Mouse (Mus musculus): ENCODE measurements around the gene Plcxd3. TPM values are rescaled to one million over a fixed set of nuclear protein-coding genes. Genes with fewer than 3 reads are reported as not detected.

Gene Plcxd3
- polyA plus RNA-seq (2015; fragmentation: Nextera tagmentation; extraction: Ambion mirVana): 0.33 and 0.37 TPM in 2 replicates

- Histone ChIP-seq H3K4me2 (ENCODE audit: low read depth, low read length) (peak within 1 kb of the TSS; percentile 73), H3K9ac (ENCODE audit: low read length) (peak within 1 kb of the TSS; percentile 5; the same call in 1 of the 2 replicates), H3K27me3 (ENCODE audit: control insufficient read depth, insufficient read depth, low read length) (0 out of 2 replicates have a peak, but pooled peaks cover 2% of the 10 kb centered on the region), H3K4me1 (ENCODE audit: control insufficient read depth, insufficient read depth, low read length) (no peaks in the 10 kb centered on the region), H3K27ac (ENCODE audit: low read length) (no peak within 1 kb of the TSS), H3K9me3 (replicated peaks; ENCODE audit: control insufficient read depth, low read length) (no peaks in the 10 kb centered on the region), H3K4me3 (ENCODE audit: low read length) (peak within 1 kb of the TSS; percentile 50), H3K36me3 (ENCODE audit: control insufficient read depth, insufficient read depth) (no peaks in the 10 kb centered on the region)
- WGBS: under 1% methylated on average over 33 of the region's 33 CpGs
- ATAC-seq (replicated peaks; ENCODE audit: extremely low read depth, insufficient read depth, low FRiP score): peak; percentile 28; the same call in 1 of the 2 replicates
Measured at GRCm38 (mm10) chr15:4375423-4376220, at the start of gene Plcxd3. Gene Plcxd3 (plus strand): TSS chr15:4375491.

GRCm38 (mm10) chr15:4331867-4332266 is 43.4 kb upstream of the Plcxd3 start:
- no peaks in the 10 kb centered on the region for H3K27me3 ChIP-seq (ENCODE audit: control insufficient read depth, insufficient read depth, low read length)
- no peaks in the 10 kb centered on the region for H3K36me3 ChIP-seq (ENCODE audit: control insufficient read depth, insufficient read depth)
- H3K4me2 ChIP-seq (ENCODE audit: low read depth, low read length): no peak overlapping the region
- 67% methylated on average over 4 of the region's 4 CpGs for WGBS
- no peaks in the 10 kb centered on the region for H3K4me1 ChIP-seq (ENCODE audit: control insufficient read depth, insufficient read depth, low read length)
- no peak overlapping the region for H3K9ac ChIP-seq (ENCODE audit: low read length)
- no peak overlapping the region for H3K27ac ChIP-seq (ENCODE audit: low read length)
- no peak for ATAC-seq (replicated peaks; ENCODE audit: extremely low read depth, insufficient read depth, low FRiP score)
- no peaks in the 10 kb centered on the region for H3K9me3 ChIP-seq (replicated peaks; ENCODE audit: control insufficient read depth, low read length)
- H3K4me3 ChIP-seq (ENCODE audit: low read length): no peak overlapping the region

DNA sequence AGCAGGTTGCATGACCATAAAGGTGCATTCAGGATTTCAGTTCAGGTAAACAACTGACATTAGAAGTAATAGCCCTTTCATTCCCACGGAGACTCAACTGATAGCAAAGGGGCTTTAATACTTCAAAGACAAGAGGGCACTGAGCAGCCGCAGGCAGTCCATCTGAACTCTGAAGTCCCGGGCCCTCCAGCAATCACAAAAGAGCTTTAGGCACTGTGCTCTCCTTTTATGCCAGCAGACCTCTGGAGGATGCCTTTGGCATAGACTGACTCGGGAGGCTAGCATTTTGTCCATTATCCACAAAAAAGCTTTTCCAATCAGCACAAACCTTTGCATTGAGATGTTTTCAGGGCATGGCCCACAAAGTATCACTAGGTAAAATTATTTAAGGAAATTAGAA is 33.7 kb upstream of the Plcxd3 start:
- Histone ChIP-seq H3K4me2 (ENCODE audit: low read depth, low read length) (no peak overlapping the region), H3K27me3 (ENCODE audit: control insufficient read depth, insufficient read depth, low read length) (no peaks in the 10 kb centered on the region), H3K4me3 (ENCODE audit: low read length) (no peak overlapping the region), H3K9ac (ENCODE audit: low read length) (no peak overlapping the region), H3K4me1 (ENCODE audit: control insufficient read depth, insufficient read depth, low read length) (no peaks in the 10 kb centered on the region), H3K36me3 (ENCODE audit: control insufficient read depth, insufficient read depth) (no peaks in the 10 kb centered on the region), H3K27ac (ENCODE audit: low read length) (no peak overlapping the region), H3K9me3 (replicated peaks; ENCODE audit: control insufficient read depth, low read length) (no peaks in the 10 kb centered on the region)
- ATAC-seq (replicated peaks; ENCODE audit: extremely low read depth, insufficient read depth, low FRiP score): no peak
- WGBS: 27% methylated on average over 4 of the region's 4 CpGs

- H3K4me1 ChIP-seq (ENCODE audit: control insufficient read depth, insufficient read depth, low read length): no peaks in the 10 kb centered on the region
- WGBS: 18% methylated on average over 7 of the region's 7 CpGs
- H3K9me3 ChIP-seq (replicated peaks; ENCODE audit: control insufficient read depth, low read length): no peaks in the 10 kb centered on the region
- no peak for ATAC-seq (replicated peaks; ENCODE audit: extremely low read depth, insufficient read depth, low FRiP score)
- no peak overlapping the region for H3K4me2 ChIP-seq (ENCODE audit: low read depth, low read length)
- H3K27me3 ChIP-seq (ENCODE audit: control insufficient read depth, insufficient read depth, low read length): no peaks in the 10 kb centered on the region
- H3K27ac ChIP-seq (ENCODE audit: low read length): no peak overlapping the region
- H3K36me3 ChIP-seq (ENCODE audit: control insufficient read depth, insufficient read depth): no peaks in the 10 kb centered on the region
- H3K9ac ChIP-seq (ENCODE audit: low read length): no peak overlapping the region
- H3K4me3 ChIP-seq (ENCODE audit: low read length): no peak overlapping the region
Measured at GRCm38 (mm10) chr15:4348816-4349553, 26.3 kb upstream of the Plcxd3 start.

DNA sequence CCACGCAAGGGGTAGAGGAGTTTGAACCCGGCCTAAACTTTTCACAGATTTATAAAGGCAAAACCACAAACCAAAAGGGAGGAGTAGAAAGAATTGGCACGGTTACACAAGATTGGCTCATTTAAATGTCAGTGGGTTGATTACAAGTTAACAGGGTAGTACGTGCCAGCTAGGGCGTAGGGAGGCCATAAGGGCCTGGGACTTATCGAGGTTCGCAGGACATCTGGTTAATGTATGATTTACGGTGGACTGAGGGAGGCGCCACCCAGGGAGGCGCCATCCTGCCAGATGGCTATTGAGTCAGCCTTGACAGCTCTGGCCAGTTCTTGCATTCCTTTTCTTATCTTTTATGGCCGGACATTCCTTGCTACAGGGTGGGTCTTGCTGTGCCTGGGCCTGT is 18.9 kb upstream of the Plcxd3 start:
- Histone ChIP-seq H3K9ac (ENCODE audit: low read length) (no peak overlapping the region), H3K27me3 (ENCODE audit: control insufficient read depth, insufficient read depth, low read length) (no peaks in the 10 kb centered on the region), H3K4me1 (ENCODE audit: control insufficient read depth, insufficient read depth, low read length) (no peaks in the 10 kb centered on the region), H3K36me3 (ENCODE audit: control insufficient read depth, insufficient read depth) (no peaks in the 10 kb centered on the region), H3K4me2 (ENCODE audit: low read depth, low read length) (no peak overlapping the region), H3K27ac (ENCODE audit: low read length) (no peak overlapping the region), H3K4me3 (ENCODE audit: low read length) (no peak overlapping the region), H3K9me3 (replicated peaks; ENCODE audit: control insufficient read depth, low read length) (peaks cover 3% of the 10 kb centered on the region; the same call in 1 of the 2 replicates)
- ATAC-seq (replicated peaks; ENCODE audit: extremely low read depth, insufficient read depth, low FRiP score): 0 out of 2 replicates have a peak, but pooled peaks have one; percentile 6
- 63% methylated on average over 11 of the region's 11 CpGs for WGBS

- H3K9me3 ChIP-seq (replicated peaks; ENCODE audit: control insufficient read depth, low read length): peaks cover 3% of the 10 kb centered on the region; the same call in 1 of the 2 replicates
- H3K4me1 ChIP-seq (ENCODE audit: control insufficient read depth, insufficient read depth, low read length): no peaks in the 10 kb centered on the region
- WGBS: 77% methylated on average over 4 of the region's 4 CpGs
- no peaks in the 10 kb centered on the region for H3K27me3 ChIP-seq (ENCODE audit: control insufficient read depth, insufficient read depth, low read length)
- no peak overlapping the region for H3K27ac ChIP-seq (ENCODE audit: low read length)
- H3K4me3 ChIP-seq (ENCODE audit: low read length): no peak overlapping the region
- no peak for ATAC-seq (replicated peaks; ENCODE audit: extremely low read depth, insufficient read depth, low FRiP score)
- H3K4me2 ChIP-seq (ENCODE audit: low read depth, low read length): no peak overlapping the region
- no peak overlapping the region for H3K9ac ChIP-seq (ENCODE audit: low read length)
- H3K36me3 ChIP-seq (ENCODE audit: control insufficient read depth, insufficient read depth): no peaks in the 10 kb centered on the region
Measured at GRCm38 (mm10) chr15:4357706-4358105, 17.6 kb upstream of the Plcxd3 start.

GRCm38 (mm10) chr15:4367801-4368200 is 7.5 kb upstream of the Plcxd3 start:
- Histone ChIP-seq H3K4me3 (ENCODE audit: low read length) (no peak overlapping the region), H3K9me3 (replicated peaks; ENCODE audit: control insufficient read depth, low read length) (no peaks in the 10 kb centered on the region), H3K36me3 (ENCODE audit: control insufficient read depth, insufficient read depth) (no peaks in the 10 kb centered on the region), H3K9ac (ENCODE audit: low read length) (no peak overlapping the region), H3K27me3 (ENCODE audit: control insufficient read depth, insufficient read depth, low read length) (no peaks in the 10 kb centered on the region), H3K4me2 (ENCODE audit: low read depth, low read length) (no peak overlapping the region), H3K27ac (ENCODE audit: low read length) (no peak overlapping the region), H3K4me1 (ENCODE audit: control insufficient read depth, insufficient read depth, low read length) (no peaks in the 10 kb centered on the region)
- 51% methylated on average over 2 of the region's 2 CpGs for WGBS
- no peak for ATAC-seq (replicated peaks; ENCODE audit: extremely low read depth, insufficient read depth, low FRiP score)

DNA sequence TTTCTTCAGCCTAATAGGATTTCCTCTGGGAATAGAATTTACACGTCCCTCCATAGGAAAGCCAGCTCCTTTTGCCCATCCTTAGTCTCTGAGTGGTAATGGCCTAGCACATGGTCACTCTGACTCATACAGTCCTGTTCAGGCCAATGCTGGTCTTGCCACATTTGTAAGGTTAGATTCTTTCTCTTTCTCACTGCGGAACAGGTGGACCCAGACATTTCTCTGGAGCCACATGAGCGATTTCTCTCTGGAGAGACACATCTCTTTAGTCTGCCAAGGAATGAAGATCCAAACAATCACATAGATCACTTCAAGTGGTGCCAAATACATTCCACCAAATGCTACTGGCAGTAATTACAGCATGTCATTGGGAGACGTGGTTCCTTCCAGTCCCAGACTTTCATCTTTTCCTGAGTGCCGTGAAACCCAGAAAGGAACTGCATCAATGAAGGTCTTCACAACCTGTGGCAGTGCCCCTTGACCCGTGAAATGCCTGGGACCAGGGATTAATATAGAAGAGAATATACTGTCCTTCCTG is 769 bp upstream of the Plcxd3 start:
- H3K4me2 ChIP-seq (ENCODE audit: low read depth, low read length): peak overlapping the region; percentile 73; the same call in 1 of the 2 replicates
- H3K27me3 ChIP-seq (ENCODE audit: control insufficient read depth, insufficient read depth, low read length): 0 out of 2 replicates have a peak, but pooled peaks cover 2% of the 10 kb centered on the region
- H3K36me3 ChIP-seq (ENCODE audit: control insufficient read depth, insufficient read depth): no peaks in the 10 kb centered on the region
- H3K4me1 ChIP-seq (ENCODE audit: control insufficient read depth, insufficient read depth, low read length): no peaks in the 10 kb centered on the region
- H3K9me3 ChIP-seq (replicated peaks; ENCODE audit: control insufficient read depth, low read length): no peaks in the 10 kb centered on the region
- H3K4me3 ChIP-seq (ENCODE audit: low read length): no peak overlapping the region
- ATAC-seq (replicated peaks; ENCODE audit: extremely low read depth, insufficient read depth, low FRiP score): no peak
- H3K27ac ChIP-seq (ENCODE audit: low read length): no peak overlapping the region
- no peak overlapping the region for H3K9ac ChIP-seq (ENCODE audit: low read length)
- 62% methylated on average over 6 of the region's 6 CpGs for WGBS

Data from heart, embryonic 16.5 days (tissue).